Mouse (Mus musculus) yolk sac, embryonic 10.5 days (tissue): ENCODE data around the gene Tcf21.

Experiments
- DNase-seq: peaks from one replicate; pipeline ENCODE4 v3.0.0-alpha.2; 2017; ENCODE audit warnings: low spot score

Gene Tcf21

GRCm38 (mm10) chr10:22819871-22820590 is at the start of gene Tcf21:
TSS of gene Tcf21 (minus strand) at chr10:22820174.
- peak; percentile 64 for DNase-seq

GRCm38 (mm10) chr10:22868386-22868918 is 48.5 kb upstream of the Tcf21 start:
- DNase-seq = no peak

GRCm38 (mm10) chr10:22867210-22867609 is 47.2 kb upstream of the Tcf21 start:
- no peak for DNase-seq

- DNase-seq = no peak
Measured at GRCm38 (mm10) chr10:22858111-22858510, 38.1 kb upstream of the Tcf21 start.

GRCm38 (mm10) chr10:22854330-22854729 is 34.4 kb upstream of the Tcf21 start:
- no peak for DNase-seq

- no peak for DNase-seq
Measured at GRCm38 (mm10) chr10:22845351-22845750, 25.4 kb upstream of the Tcf21 start.

GRCm38 (mm10) chr10:22844731-22845130 is 24.8 kb upstream of the Tcf21 start:
- no peak for DNase-seq

- DNase-seq = no peak
Measured at GRCm38 (mm10) chr10:22843440-22844361, 23.7 kb upstream of the Tcf21 start.

GRCm38 (mm10) chr10:22842781-22843439 is 22.9 kb upstream of the Tcf21 start:
- no peak for DNase-seq

- no peak for DNase-seq
Measured at GRCm38 (mm10) chr10:22842113-22842512, 22.1 kb upstream of the Tcf21 start.

- DNase-seq = no peak
Measured at GRCm38 (mm10) chr10:22826244-22826643, 6.3 kb upstream of the Tcf21 start.

- no peak for DNase-seq
Measured at GRCm38 (mm10) chr10:22822896-22823295, 2.9 kb upstream of the Tcf21 start.

GRCm38 (mm10) chr10:22822486-22822885 is 2.5 kb upstream of the Tcf21 start:
- DNase-seq = no peak

- no peak for DNase-seq
Measured at GRCm38 (mm10) chr10:22821709-22822108, 1.7 kb upstream of the Tcf21 start.

- DNase-seq = no peak
Measured at GRCm38 (mm10) chr10:22821267-22821666, 1.3 kb upstream of the Tcf21 start.

- DNase-seq = no peak
Measured at GRCm38 (mm10) chr10:22820841-22821240, 867 bp upstream of the Tcf21 start.

GRCm38 (mm10) chr10:22819239-22819870 is 619 bp downstream of the Tcf21 start:
- DNase-seq = peak; percentile 18

- no peak for DNase-seq
Measured at GRCm38 (mm10) chr10:22818600-22819238, 1.3 kb downstream of the Tcf21 start.

- no peak for DNase-seq
Measured at GRCm38 (mm10) chr10:22817976-22818375, 2.0 kb downstream of the Tcf21 start.

- peak; percentile 21 for DNase-seq
Measured at GRCm38 (mm10) chr10:22817561-22817960, 2.4 kb downstream of the Tcf21 start.

- DNase-seq = peak; percentile 64
Measured at GRCm38 (mm10) chr10:22816237-22816762, 3.7 kb downstream of the Tcf21 start.
